Mouse (Mus musculus) lung, adult 2 months (tissue): ENCODE data around the gene Capn6. TPM values are rescaled to one million over a fixed set of nuclear protein-coding genes. Genes with fewer than 3 reads are reported as not detected.

Experiments used
- DNase-seq: peaks from one replicate; pipeline ENCODE4 v3.0.0; 2022
- H3K4me1 ChIP-seq: fragments of 200-500 bp; 2 replicates; pipeline ENCODE4 v1.6.1; 2011; ENCODE audit warnings: low read length; ENCODE audit not compliant: control insufficient read depth, insufficient read depth
- H3K4me3 ChIP-seq: fragments of 200-500 bp; replicated peaks from 2 replicates; pipeline ENCODE3; 2011; ENCODE audit warnings: low read depth, mild to moderate bottlenecking, control low read depth, low read length; ENCODE audit errors: extremely low read depth
- CTCF ChIP-seq: fragments of 200-500 bp; IDR thresholded peaks from 2 replicates; pipeline ENCODE4 v1.5.1; 2011; ENCODE audit warnings: mild to moderate bottlenecking, low read length, control low read depth; ENCODE audit not compliant: insufficient read depth
- POLR2A ChIP-seq: fragments of 200-500 bp; IDR thresholded peaks from 2 replicates; pipeline ENCODE4 v1.6.1; 2011; ENCODE audit warnings: low read depth, mild to moderate bottlenecking, control low read depth, low read length, borderline replicate concordance; ENCODE audit errors: extremely low read depth
- WGBS: fragments of 180-500 bp; shearing (Covaris S2); methylation state at CpG from one replicate; pipeline ENCODE4 v1.1.7; 2018; 5-methylcytosine and 5-hydroxymethylcytosine counted together
- polyA plus RNA-seq: library from polyadenylated mRNA; depleted of rRNA; stranded (reverse); fragments of >200 nt; gene quantifications from 2 replicates; pipeline ENCODE4 v1.2.3, GENCODE M21; 2012; rRNA removed

Capn6 gene
- polyA plus RNA-seq = 1.2 and 1.9 TPM in 2 replicates

DNA sequence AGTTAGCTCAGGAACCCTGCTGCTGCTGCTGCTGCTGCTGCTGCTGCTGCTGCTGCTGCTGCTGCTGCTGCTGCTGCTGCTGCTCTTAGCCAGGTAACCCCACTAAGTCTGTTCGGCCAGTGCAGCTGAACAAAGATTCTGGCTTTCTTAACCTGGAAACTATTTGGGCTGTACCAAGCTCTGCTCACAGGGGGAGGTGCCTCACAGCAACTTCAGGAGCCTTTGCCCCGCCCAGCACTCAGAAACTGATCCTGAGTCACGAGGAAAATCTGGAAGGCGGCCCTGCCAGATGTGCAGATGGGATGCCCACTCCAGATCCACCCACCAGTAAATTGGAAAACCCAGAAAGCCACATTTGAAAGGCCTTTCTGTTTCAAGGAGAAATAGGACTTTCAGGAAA lies at the start of gene Capn6:
Capn6 (minus strand) TSS at position 203 of the 400 bp plus-strand sequence.
- peak; percentile 11 for DNase-seq
- peak within 1 kb of the TSS; percentile 10 for H3K4me3 ChIP-seq
- TF ChIP-seq POLR2A = no peak
- TF ChIP-seq CTCF = no peak

DNA sequence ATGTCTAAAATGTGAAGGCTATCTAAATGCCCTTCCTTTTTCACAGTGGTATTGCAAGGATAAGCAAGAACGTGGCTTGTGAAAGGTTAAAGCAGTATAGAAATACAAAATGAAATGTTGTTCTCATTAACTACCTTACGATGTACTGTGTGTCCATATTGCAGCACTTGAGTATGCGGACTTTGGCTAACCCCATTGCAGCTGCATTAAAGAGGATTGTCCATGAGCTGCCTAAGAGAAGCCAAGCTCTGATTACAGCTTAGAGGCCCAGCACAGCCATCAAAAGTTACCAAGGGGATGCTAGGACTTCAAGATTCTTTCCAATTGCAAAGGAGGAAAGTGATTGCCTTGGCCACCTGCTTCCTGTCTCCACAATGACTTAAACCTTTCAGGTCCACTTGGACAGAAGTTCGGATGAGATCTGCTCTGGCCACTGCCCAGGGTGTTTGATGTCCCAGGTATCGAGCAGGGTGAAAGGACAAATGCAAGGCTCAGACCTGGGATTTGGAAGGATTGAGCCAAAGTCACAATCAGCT lies 40.0 kb upstream of the Capn6 start:
- WGBS = 78% methylated on average over 5 of the region's 5 CpGs
- H3K4me1 ChIP-seq = no peaks in the 10 kb centered on the region
- no peak overlapping the region for H3K4me3 ChIP-seq
- TF ChIP-seq POLR2A = no peak
- TF ChIP-seq CTCF = no peak
- DNase-seq = no peak

More for the DNA sequence above, at the start of gene Capn6:
- WGBS = 47% methylated on average over 4 of the region's 4 CpGs
- no peaks in the 10 kb centered on the region for H3K4me1 ChIP-seq

DNA sequence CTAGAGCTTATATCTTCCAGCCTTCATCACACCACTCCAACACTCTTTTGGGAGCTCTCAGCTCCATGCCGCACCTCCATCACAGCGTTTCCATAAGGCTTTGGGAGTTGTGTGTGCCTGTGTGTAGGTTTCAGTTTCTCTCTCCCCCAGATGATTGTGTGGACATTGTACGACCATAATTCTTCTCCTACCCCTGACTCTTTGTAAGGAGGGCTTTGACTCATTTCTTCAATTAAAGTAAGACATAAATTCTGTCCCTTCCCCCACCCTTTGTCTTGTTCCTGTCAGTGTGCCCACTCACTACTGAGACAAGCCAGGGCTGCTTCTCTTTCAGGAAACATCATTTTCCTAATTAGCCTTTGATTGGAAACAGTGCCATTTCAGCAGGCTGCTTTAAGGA lies 24.1 kb upstream of the Capn6 start:
- 77% methylated on average over 3 of the region's 3 CpGs for WGBS
- Histone ChIP-seq H3K4me3 (no peak overlapping the region), H3K4me1 (no peaks in the 10 kb centered on the region)
- DNase-seq = no peak
- TF ChIP-seq CTCF (no peak), POLR2A (no peak)

- Histone ChIP-seq H3K4me3 (no peak overlapping the region), H3K4me1 (no peaks in the 10 kb centered on the region)
- WGBS = 64% methylated on average over 3 of the region's 3 CpGs
- TF ChIP-seq CTCF = no peak
- no peak for DNase-seq
Observed at GRCm38 (mm10) chrX:143849969-143850368, 22.8 kb upstream of the Capn6 start.

DNA sequence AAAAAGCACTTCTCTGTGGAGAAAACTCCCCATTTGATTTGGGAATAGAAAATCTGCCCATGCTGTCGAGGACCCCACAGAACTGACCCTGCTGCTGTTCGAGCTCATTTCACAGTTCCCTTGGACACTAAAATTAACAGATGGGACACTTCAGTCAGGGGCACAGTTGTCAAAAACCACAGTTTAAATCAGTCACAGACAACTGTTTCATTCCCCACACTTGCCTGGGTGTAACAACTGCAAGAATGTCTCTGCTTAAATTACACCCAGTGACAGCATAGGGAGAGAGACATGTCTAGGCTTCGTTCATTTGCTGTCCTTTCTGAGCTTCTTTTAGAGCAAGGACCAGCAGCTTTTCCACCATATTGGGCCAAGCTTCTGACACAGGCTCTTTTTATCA lies 19.4 kb upstream of the Capn6 start:
- no peak for DNase-seq
- 61% methylated on average over 3 of the region's 3 CpGs for WGBS
- Histone ChIP-seq H3K4me3 (no peak overlapping the region), H3K4me1 (no peaks in the 10 kb centered on the region)
- TF ChIP-seq CTCF (no peak), POLR2A (no peak)

DNA sequence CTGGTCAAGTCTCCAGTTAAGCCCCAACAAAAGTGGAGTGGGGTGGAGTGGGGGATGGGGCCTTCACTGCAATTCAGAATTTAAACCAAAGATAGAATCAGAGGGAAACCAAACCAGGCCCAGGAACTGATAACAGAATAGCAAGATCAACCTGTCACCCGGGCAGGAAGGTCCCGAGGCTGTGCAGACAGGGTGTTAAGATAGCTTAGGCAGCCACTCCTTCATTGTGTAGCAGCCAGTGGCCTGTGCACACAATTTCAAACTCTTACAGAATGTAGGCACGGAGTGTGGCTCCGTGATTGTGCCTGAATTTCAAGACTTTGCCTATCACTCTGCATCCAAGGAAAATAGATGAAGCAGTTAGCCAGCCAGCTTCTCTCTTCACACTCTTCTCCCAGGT lies 693 bp downstream of the Capn6 start:
- peak overlapping the region; percentile 10 for H3K4me3 ChIP-seq
- 42% methylated on average over 4 of the region's 4 CpGs for WGBS
- no peak for DNase-seq
- no peaks in the 10 kb centered on the region for H3K4me1 ChIP-seq
- no peak for TF ChIP-seq POLR2A
- no peak for TF ChIP-seq CTCF

- 92% methylated on average over 2 of the region's 2 CpGs for WGBS
- no peaks in the 10 kb centered on the region for H3K4me1 ChIP-seq
- TF ChIP-seq POLR2A (no peak), CTCF (no peak)
- no peak for DNase-seq
- no peak overlapping the region for H3K4me3 ChIP-seq
Observed at GRCm38 (mm10) chrX:143818961-143819360, 8.3 kb downstream of the Capn6 start.

DNA sequence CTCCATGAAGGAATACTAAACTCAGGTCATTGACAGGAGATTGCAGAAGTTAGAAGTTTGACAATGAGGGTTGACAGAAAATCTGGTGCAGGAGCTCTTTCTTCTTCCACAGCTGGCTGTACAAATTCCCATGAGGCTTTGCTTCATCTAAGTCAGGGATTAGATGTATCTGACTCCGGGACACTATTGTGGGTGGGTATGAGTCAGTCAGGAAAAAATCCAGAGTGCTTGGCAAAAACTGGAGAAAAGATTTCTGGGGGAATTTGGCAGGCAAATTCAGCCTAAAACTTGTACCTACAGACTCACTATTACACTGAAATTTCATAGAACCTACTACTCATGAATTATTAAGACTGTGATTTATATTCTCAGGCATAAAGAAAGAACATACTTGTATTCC lies 11.3 kb downstream of the Capn6 start:
- no peak for TF ChIP-seq CTCF
- DNase-seq = no peak
- no peak overlapping the region for H3K4me3 ChIP-seq
- WGBS = 71% methylated on average over 1 of the region's 1 CpGs
- H3K4me1 ChIP-seq = no peaks in the 10 kb centered on the region

DNA sequence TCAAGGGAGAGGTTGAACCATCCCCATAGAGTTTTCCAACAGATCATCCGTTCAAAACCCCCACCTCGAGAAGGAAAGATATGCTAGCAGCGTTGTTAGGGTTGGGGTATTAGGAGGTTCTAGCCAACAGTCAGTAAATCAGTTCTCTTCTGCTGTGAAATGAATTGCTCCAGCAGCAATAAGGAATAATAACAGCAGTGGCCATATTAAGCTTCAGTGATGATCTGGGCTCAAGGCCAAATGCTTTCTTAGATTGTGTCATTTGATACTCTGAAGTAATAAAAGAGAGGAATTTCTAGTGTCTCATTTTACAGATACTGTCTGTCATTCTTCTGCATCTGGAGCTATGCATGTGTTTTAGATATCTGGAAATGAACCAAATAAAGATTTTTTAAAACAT lies 64.7 kb downstream of the Capn6 start:
- DNase-seq = no peak
- Histone ChIP-seq H3K4me3 (no peak overlapping the region), H3K4me1 (no peaks in the 10 kb centered on the region)
- WGBS = 73% methylated on average over 3 of the region's 3 CpGs
- no peak for TF ChIP-seq POLR2A
- TF ChIP-seq CTCF = no peak

Other genes starting within 250 kb of the Capn6 start
- gene Dcx, start 105.9 kb upstream of the Capn6 start, polyA plus RNA-seq = not detected in 2 replicates